Mouse (Mus musculus) left cerebral cortex, postnatal 4 days (tissue): ENCODE data around the gene Flot2. TPM values are rescaled to one million over a fixed set of nuclear protein-coding genes. Genes with fewer than 3 reads are reported as not detected.

ENCODE experiments used
- DNase-seq: peaks from one replicate; pipeline ENCODE4 v3.0.0-alpha.2; 2022
- intact Hi-C: fragments of 180-260 bp; cut with DNase I; formaldehyde crosslinking; loops from one replicate; pipeline ENCODE4 v1.15.1; 2025
- microRNA-seq: library from miRNA; unstranded; fragments of <30 nt; microRNA quantifications from one replicate; pipeline ENCODE4 v1.2.0, GENCODE M21; 2022
- total RNA-seq, 2 experiments: library from RNA; stranded (reverse); gene quantifications; 2 replicates each; pipeline ENCODE4 v1.2.3; 2021

Flot2 gene
- total RNA-seq, 2 experiments from 2014 or later: 108 to 109 TPM

DNA sequence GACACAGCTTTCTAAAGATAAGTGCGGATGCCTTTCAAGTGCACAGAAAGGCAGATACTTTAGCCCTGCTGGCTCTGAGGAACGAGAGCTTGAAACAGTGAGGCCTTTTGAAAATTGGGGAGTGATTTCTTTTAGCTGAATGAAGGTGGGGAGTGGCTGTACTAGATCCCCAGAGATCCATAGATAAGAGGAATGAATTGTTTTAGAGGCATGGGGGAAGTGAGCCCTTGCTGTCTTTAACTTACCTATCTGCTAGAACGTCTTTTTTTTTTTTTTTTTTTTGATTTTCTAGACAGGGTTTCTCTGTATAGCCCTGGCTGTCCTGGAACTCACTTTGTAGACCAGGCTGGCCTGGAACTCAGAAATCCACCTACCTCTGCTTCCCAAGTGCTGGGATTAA lies 59.3 kb downstream of the Flot2 start:
- intact Hi-C loops: no loop called here
- DNase-seq: no peak

- intact Hi-C loops: no loop called here
- DNase-seq: no peak
Observed at GRCm38 (mm10) chr11:78100746-78101145, 63.0 kb downstream of the Flot2 start.

GRCm38 (mm10) chr11:78102142-78102541 lies 64.4 kb downstream of the Flot2 start:
- DNase-seq: no peak
- intact Hi-C loops: no loop called here

GRCm38 (mm10) chr11:78102958-78103747 lies 65.4 kb downstream of the Flot2 start:
- no peak for DNase-seq
- intact Hi-C loops: no loop called here

- intact Hi-C loops: no loop called here
- no peak for DNase-seq
Observed at GRCm38 (mm10) chr11:78104501-78104900, 66.8 kb downstream of the Flot2 start.

Small RNA genes within 50 kb of the gene (microRNA-seq; reads per million reads assigned to microRNA genes)
- gene Mir144 (6.9 reads per million, percentile 17 among the genes with 10 or more reads in this experiment), gene Mir451a (not detected), gene Mir451b (not detected)

Other genes starting within 250 kb of the Flot2 start
- gene Pipox, start 143.8 kb upstream of the Flot2 start, total RNA-seq: 1 to 10 TPM; 1.5 to 3.7 TPM
- gene Sez6, start 107.1 kb upstream of the Flot2 start, total RNA-seq: 100 to 1,000 TPM; 246 to 287 TPM
- gene Phf12, start 55.2 kb upstream of the Flot2 start, total RNA-seq: 10 to 100 TPM; 62.0 to 63.9 TPM
- 10 to 100 TPM; 29.1 to 33.5 TPM for gene Dhrs13, start 5.7 kb upstream of the Flot2 start, total RNA-seq
- 10 to 100 TPM; 20.0 to 21.0 TPM for gene Eral1, start 42.5 kb downstream of the Flot2 start, total RNA-seq
- gene Fam222b, start 56.7 kb downstream of the Flot2 start, total RNA-seq: 10 to 100 TPM; 26.9 TPM
- gene Traf4, start 127.7 kb downstream of the Flot2 start, total RNA-seq: 10 to 100 TPM; 74.4 to 79.6 TPM
- gene Nek8, start 138.7 kb downstream of the Flot2 start, total RNA-seq: 1 to 10 TPM; 6.0 to 6.5 TPM
- gene Tlcd1, start 138.8 kb downstream of the Flot2 start, total RNA-seq: 10 to 100 TPM; 15.4 to 17.3 TPM
- 1,000 to 10,000 TPM; 1,093 to 1,122 TPM for gene Rpl23a, start 145.7 kb downstream of the Flot2 start, total RNA-seq
- 10 to 100 TPM; 53.4 to 55.9 TPM for gene Rab34, start 150.5 kb downstream of the Flot2 start, total RNA-seq
- gene Proca1, start 155.5 kb downstream of the Flot2 start, total RNA-seq: 1 to 10 TPM; 3.3 to 4.2 TPM
- gene Sdf2, start 207.8 kb downstream of the Flot2 start, total RNA-seq: 10 to 100 TPM; 50.2 to 58.7 TPM
- gene Supt6, start 208.1 kb downstream of the Flot2 start, total RNA-seq: 10 to 100 TPM; 72.5 to 75.1 TPM
- gene 2610507B11Rik, start 223.8 kb downstream of the Flot2 start, total RNA-seq: 100 to 1,000 TPM; 111 to 113 TPM